Mouse (Mus musculus): ENCODE measurements around the gene Trpm5. TPM values are rescaled to one million over a fixed set of nuclear protein-coding genes. Genes with fewer than 3 reads are reported as not detected.
A peak's percentile ranks its signal among the peaks of the same experiment; 100 is the strongest.

Trpm5 gene
- polyA plus RNA-seq, 1 experiment from 2014 or later: 0.43 TPM

DNA sequence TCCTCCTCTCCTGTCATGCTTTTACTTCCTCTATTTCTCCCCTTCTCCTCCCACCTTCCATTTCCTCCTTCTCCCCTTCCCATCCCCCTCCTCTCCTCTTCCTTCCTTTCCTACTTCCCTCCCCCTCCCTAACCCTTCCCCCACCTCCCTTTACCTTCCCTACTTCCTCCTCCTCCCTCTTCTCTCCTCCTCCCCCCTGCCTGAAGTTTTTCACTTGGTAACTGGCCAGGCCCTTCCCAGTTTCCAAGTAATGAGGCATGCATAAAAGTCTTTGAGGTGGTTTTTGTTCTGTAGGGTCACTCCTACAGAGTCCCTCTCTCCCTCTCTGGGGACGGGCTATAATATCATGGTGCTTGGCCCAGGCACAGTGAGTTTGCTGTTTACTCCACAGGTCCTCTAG lies 25.0 kb upstream of the Trpm5 start:
- no peak overlapping the region for H3K9ac ChIP-seq
- 32% methylated on average over 1 of the region's 1 CpGs for WGBS (ENCODE audit: insufficient replicate concordance)
- no peak for ATAC-seq (ENCODE audit: insufficient read depth)
- no peak overlapping the region for H3K27ac ChIP-seq (replicated peaks)
- no peaks in the 10 kb centered on the region for H3K9me3 ChIP-seq (replicated peaks)
- no peaks in the 10 kb centered on the region for H3K27me3 ChIP-seq
- H3K4me1 ChIP-seq (replicated peaks): no peaks in the 10 kb centered on the region; the same call in 1 of the 2 replicates
- H3K4me2 ChIP-seq: no peak overlapping the region
- H3K4me3 ChIP-seq (replicated peaks): no peak overlapping the region
- H3K36me3 ChIP-seq (replicated peaks): no peaks in the 10 kb centered on the region

DNA sequence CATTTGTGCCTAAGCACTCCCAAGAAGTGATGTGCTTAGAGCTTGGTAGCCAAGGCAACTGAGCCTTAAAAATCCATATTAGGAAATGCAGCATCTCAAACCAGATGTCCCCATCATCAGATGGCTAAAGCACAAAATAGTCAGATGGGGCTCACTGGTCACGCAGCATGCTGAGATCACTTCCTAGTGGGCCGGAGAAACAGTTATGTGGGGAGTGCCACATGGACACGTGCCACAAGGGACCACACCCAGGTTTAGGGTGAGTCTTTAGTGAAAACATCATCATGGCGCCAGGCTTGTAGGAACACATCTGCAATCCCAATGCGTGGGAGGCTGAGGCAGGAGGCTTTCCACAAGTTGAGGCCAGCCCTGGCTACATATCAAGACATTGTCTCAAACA lies 22.1 kb upstream of the Trpm5 start:
- WGBS (ENCODE audit: insufficient replicate concordance): 58% methylated on average over 5 of the region's 5 CpGs
- Histone ChIP-seq H3K36me3 (replicated peaks) (no peaks in the 10 kb centered on the region), H3K9me3 (replicated peaks) (0 out of 2 replicates have a peak, but pooled peaks cover 3% of the 10 kb centered on the region)

DNA sequence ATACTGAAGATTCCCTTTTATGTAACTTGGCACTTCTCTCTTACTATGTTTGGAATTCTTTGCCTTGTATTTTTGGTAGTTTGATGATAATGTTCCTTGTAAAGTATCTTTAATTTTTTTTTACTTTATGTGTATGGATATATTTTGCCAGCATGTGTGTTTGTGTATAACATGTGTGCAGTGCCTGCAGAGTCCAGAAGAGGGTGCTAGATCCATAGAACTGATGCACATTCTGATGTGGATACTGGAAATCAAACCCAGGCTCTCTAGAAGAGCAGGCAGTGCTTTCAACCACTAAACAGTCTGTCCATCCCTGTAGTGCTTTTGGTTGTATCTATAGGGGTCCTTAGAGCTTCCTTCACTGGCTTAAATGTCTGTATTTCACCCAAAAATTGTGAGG lies 20.3 kb upstream of the Trpm5 start:
- H3K36me3 ChIP-seq (replicated peaks): no peaks in the 10 kb centered on the region
- peaks cover 4% of the 10 kb centered on the region; the same call in 1 of the 2 replicates for H3K4me1 ChIP-seq (replicated peaks)
- no peak overlapping the region for H3K27ac ChIP-seq (replicated peaks)
- no peak overlapping the region for H3K4me3 ChIP-seq (replicated peaks)
- H3K9me3 ChIP-seq (replicated peaks): 0 out of 2 replicates have a peak, but pooled peaks cover 3% of the 10 kb centered on the region
- no peak overlapping the region for H3K9ac ChIP-seq
- no peak for ATAC-seq (ENCODE audit: insufficient read depth)
- peaks cover 9% of the 10 kb centered on the region for H3K27me3 ChIP-seq
- H3K4me2 ChIP-seq: no peak overlapping the region

More for the DNA sequence above, 22.1 kb upstream of the Trpm5 start:
- no peak for ATAC-seq (ENCODE audit: insufficient read depth)
- H3K4me2 ChIP-seq: no peak overlapping the region
- H3K27me3 ChIP-seq: no peaks in the 10 kb centered on the region
- H3K4me3 ChIP-seq (replicated peaks): no peak overlapping the region
- H3K27ac ChIP-seq (replicated peaks): no peak overlapping the region
- H3K4me1 ChIP-seq (replicated peaks): peaks cover 4% of the 10 kb centered on the region; the same call in 1 of the 2 replicates
- H3K9ac ChIP-seq: no peak overlapping the region

DNA sequence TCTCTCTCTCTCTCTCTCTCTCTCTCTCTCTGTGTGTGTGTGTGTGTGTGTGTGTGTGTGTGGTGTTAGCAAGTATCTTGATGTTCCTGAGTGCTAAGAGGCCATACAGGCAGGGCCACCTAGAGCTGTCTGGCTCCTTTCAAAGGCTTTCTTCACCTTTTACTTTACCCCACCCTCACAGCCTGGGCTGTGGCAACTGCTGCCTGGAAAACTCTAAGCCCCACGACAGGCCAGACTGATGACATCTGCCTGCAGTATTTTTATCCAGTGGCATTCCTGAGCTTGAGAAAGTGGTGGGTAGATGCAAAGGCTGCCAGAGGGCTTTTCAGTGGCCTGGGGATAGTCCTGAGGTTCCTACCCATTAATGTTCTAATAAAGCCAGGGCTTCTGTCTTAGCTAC lies 18.0 kb upstream of the Trpm5 start:
- Histone ChIP-seq H3K9me3 (replicated peaks) (0 out of 2 replicates have a peak, but pooled peaks cover 3% of the 10 kb centered on the region), H3K36me3 (replicated peaks) (no peaks in the 10 kb centered on the region), H3K27ac (replicated peaks) (no peak overlapping the region), H3K4me3 (replicated peaks) (no peak overlapping the region), H3K4me2 (no peak overlapping the region), H3K27me3 (peaks cover 33% of the 10 kb centered on the region), H3K9ac (no peak overlapping the region), H3K4me1 (replicated peaks) (peaks cover 6% of the 10 kb centered on the region; the same call in 1 of the 2 replicates)
- WGBS (ENCODE audit: insufficient replicate concordance): 33% methylated on average over 1 of the region's 1 CpGs
- no peak for ATAC-seq (ENCODE audit: insufficient read depth)

DNA sequence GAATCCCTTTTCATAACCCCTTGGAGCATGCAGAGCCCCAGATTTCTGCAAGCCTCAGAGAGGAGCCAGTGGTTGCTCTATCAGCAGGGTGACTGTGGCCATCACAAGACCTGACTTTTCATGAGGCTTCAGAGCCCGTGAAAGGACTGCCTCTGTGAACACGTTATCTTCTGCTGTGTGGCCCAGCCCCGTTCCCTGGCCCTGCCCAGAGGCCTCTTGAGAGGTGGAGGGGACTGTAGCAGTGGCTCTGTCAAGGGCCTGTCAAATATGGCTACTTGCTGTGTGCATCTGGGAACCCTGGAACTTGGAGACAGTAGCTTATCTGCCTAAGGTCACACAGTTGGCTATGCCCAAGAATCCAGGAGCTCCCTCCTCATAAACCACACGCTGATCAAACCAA lies 17.3 kb upstream of the Trpm5 start:
- H3K27me3 ChIP-seq: peaks cover 39% of the 10 kb centered on the region
- no peak for ATAC-seq (ENCODE audit: insufficient read depth)
- no peak overlapping the region for H3K27ac ChIP-seq (replicated peaks)
- H3K4me3 ChIP-seq (replicated peaks): no peak overlapping the region
- H3K4me2 ChIP-seq: no peak overlapping the region
- H3K9me3 ChIP-seq (replicated peaks): 0 out of 2 replicates have a peak, but pooled peaks cover 3% of the 10 kb centered on the region
- H3K9ac ChIP-seq: no peak overlapping the region
- H3K36me3 ChIP-seq (replicated peaks): no peaks in the 10 kb centered on the region
- WGBS (ENCODE audit: insufficient replicate concordance): 26% methylated on average over 4 of the region's 4 CpGs
- peaks cover 10% of the 10 kb centered on the region; the same call in 1 of the 2 replicates for H3K4me1 ChIP-seq (replicated peaks)

DNA sequence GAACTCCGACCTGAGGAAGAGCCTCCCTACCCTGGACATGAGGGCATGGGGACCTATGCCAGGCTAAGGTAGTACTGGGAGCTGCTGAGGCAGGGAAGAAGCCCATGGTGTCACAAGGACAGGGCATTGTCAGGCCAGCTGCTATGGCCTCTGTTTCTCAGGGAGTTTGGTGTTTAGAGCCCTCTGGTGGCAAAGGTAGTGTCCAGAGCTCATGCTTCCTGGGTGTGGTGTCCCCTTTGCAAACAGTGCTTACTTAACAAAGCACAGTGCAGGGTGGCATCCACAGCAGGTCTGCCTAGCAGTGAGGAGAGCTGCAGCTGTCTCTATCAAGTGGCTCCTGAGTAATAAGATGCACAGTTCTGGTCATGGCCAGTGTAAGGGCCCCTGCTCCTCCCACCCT lies 16.4 kb upstream of the Trpm5 start:
- 37% methylated on average over 1 of the region's 1 CpGs for WGBS (ENCODE audit: insufficient replicate concordance)
- H3K4me3 ChIP-seq (replicated peaks): no peak overlapping the region
- no peaks in the 10 kb centered on the region for H3K36me3 ChIP-seq (replicated peaks)
- H3K9me3 ChIP-seq (replicated peaks): 0 out of 2 replicates have a peak, but pooled peaks cover 3% of the 10 kb centered on the region
- H3K4me1 ChIP-seq (replicated peaks): peaks cover 10% of the 10 kb centered on the region; the same call in 1 of the 2 replicates
- no peak overlapping the region for H3K27ac ChIP-seq (replicated peaks)
- ATAC-seq (ENCODE audit: insufficient read depth): no peak
- no peak overlapping the region for H3K4me2 ChIP-seq
- H3K9ac ChIP-seq: no peak overlapping the region
- peaks cover 49% of the 10 kb centered on the region for H3K27me3 ChIP-seq

DNA sequence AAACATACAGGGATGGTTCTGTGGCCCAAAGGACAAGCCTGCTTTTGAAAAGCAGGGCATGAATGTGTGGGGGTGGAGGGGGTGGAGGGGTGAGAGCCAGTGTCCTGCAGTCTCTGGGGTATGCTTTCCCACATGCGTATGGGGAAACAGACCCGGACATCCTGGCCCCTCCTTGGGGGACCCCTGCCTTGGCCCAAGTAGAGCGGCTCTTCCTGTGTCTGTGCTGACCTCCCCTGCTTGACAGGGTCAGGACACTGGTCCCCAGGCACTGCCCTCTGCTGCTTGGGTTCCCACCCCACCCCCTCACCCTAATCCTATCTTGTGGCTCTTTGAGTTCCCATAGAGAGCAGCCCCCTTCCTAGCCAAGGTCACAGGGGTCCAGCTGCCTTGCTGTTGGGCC lies 15.3 kb upstream of the Trpm5 start:
- Histone ChIP-seq H3K4me1 (replicated peaks) (peaks cover 10% of the 10 kb centered on the region; the same call in 1 of the 2 replicates), H3K36me3 (replicated peaks) (no peaks in the 10 kb centered on the region), H3K9ac (no peak overlapping the region), H3K27ac (replicated peaks) (no peak overlapping the region), H3K4me3 (replicated peaks) (no peak overlapping the region), H3K27me3 (peaks cover 60% of the 10 kb centered on the region), H3K9me3 (replicated peaks) (0 out of 2 replicates have a peak, but pooled peaks cover 3% of the 10 kb centered on the region), H3K4me2 (no peak overlapping the region)
- whole genome bisulfite sequencing (ENCODE audit: insufficient replicate concordance): 21% methylated on average over 2 of the region's 3 CpGs
- no peak for ATAC-seq (ENCODE audit: insufficient read depth)

DNA sequence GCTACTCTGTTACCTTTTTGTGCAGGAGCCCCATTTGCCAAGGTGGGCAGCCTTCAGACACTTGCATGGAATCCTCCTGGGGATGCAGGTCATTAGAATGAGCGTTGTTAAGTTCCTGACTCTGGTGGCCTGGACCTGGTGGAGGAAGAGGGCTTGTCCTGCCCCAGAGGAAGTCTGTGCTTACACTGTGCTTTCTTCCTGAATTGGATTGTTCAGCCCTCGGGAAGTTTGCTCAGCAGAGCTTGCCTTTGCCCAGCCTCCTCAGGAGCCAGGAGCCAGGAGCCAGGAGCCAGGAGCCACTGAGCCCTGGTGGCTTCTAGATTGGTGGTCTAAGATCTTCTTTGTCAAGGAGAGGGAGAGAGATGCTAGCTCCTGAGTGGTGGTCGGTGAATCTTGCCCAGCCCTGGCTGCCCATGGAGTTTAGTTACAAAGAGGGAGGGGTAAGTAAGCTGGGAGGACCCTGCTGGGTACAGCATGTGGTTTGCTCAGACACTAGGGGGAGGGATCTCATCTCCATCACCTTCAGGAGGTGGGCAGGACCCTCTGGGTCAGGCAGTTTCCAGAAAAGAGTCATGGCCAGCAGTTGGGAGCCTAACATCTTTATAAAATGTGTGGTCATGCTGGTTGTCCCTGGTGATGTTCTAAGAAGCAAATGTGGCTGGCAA lies 14.7 kb upstream of the Trpm5 start:
- H3K27ac ChIP-seq (replicated peaks): no peak overlapping the region
- H3K27me3 ChIP-seq: peaks cover 65% of the 10 kb centered on the region

DNA sequence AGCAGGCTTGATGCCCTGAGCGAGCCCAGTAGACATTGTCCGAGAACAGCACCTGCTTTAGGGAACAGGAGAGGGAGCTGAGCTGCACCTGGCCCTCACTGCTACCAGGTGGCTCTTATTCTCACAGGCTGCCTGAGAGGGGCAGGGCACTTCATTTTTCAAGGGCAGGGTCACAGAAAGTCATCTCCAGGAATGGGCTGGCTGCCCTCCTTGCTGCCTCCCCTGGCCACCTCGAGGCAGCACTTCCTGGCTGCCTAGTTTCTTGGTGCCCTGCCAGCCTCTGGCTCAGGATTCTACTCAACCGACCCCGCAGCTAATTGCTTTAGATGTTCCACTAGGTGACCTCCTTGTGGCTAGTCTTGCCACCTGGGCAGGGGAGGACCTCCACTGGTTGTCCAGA lies 13.8 kb upstream of the Trpm5 start:
- no peaks in the 10 kb centered on the region for H3K36me3 ChIP-seq (replicated peaks)
- H3K27ac ChIP-seq (replicated peaks): no peak overlapping the region
- H3K4me2 ChIP-seq: no peak overlapping the region
- WGBS (ENCODE audit: insufficient replicate concordance): 36% methylated on average over 5 of the region's 5 CpGs
- H3K9ac ChIP-seq: no peak overlapping the region
- no peaks in the 10 kb centered on the region for H3K9me3 ChIP-seq (replicated peaks)
- ATAC-seq (ENCODE audit: insufficient read depth): no peak
- peaks cover 10% of the 10 kb centered on the region; the same call in 1 of the 2 replicates for H3K4me1 ChIP-seq (replicated peaks)
- H3K4me3 ChIP-seq (replicated peaks): no peak overlapping the region
- H3K27me3 ChIP-seq: peaks cover 66% of the 10 kb centered on the region

More for the DNA sequence above, 14.7 kb upstream of the Trpm5 start:
- H3K36me3 ChIP-seq (replicated peaks): no peaks in the 10 kb centered on the region
- WGBS (ENCODE audit: insufficient replicate concordance): 7% methylated on average over 3 of the region's 3 CpGs
- H3K9ac ChIP-seq: no peak overlapping the region
- peaks cover 10% of the 10 kb centered on the region; the same call in 1 of the 2 replicates for H3K4me1 ChIP-seq (replicated peaks)
- 0 out of 2 replicates have a peak, but pooled peaks cover 1% of the 10 kb centered on the region for H3K9me3 ChIP-seq (replicated peaks)
- H3K4me2 ChIP-seq: no peak overlapping the region
- ATAC-seq (ENCODE audit: insufficient read depth): no peak
- H3K4me3 ChIP-seq (replicated peaks): no peak overlapping the region

DNA sequence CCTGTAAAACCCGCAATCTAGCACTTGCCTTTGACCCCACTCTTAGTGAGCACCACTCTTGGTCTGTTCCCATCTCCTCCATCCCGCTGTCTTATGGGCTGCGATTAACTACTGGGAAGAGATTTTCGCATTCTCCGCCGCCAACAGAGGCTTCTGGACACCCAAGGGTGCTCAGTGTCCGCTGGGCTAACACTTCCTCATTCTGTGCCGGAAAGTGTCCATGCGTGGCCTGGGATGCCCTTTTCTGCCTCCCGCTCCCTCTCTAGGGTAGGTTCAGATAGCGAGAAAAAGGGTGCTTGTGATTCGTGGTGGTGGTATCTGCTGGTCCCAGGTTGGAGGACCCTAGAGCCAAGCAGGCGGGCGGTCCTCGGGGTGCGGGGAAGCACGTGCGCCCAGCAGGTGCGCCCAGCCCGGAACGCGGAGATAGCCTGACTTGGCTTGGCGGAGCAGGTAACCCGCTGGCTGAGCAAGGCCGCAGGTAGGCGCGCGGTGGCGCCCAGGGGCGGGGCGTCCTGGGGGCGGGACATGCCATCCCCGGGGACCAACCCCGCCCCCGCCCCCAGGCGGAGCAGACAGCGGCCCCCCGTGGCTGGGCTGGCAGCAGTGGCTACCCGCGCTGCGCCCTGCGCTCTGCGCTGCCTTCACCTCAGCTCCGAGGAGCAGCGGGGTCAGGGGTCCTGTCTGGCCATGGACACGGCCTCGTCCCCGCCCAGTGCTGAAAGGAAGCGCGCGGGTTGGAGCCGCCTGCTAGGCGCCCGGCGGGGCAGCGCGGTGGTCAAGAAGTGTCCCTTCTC lies 12.4 kb upstream of the Trpm5 start:
- Histone ChIP-seq H3K9ac (no peak overlapping the region), H3K4me2 (peak overlapping the region; percentile 59), H3K27me3 (peaks cover 66% of the 10 kb centered on the region), H3K36me3 (replicated peaks) (no peaks in the 10 kb centered on the region), H3K4me1 (replicated peaks) (peaks cover 8% of the 10 kb centered on the region; the same call in 1 of the 2 replicates), H3K9me3 (replicated peaks) (no peaks in the 10 kb centered on the region), H3K27ac (replicated peaks) (no peak overlapping the region), H3K4me3 (replicated peaks) (peak overlapping the region; percentile 33)
- 6% methylated on average over 57 of the region's 57 CpGs for WGBS (ENCODE audit: insufficient replicate concordance)
- ATAC-seq (ENCODE audit: insufficient read depth): no peak; the same call in 1 of the 2 replicates

DNA sequence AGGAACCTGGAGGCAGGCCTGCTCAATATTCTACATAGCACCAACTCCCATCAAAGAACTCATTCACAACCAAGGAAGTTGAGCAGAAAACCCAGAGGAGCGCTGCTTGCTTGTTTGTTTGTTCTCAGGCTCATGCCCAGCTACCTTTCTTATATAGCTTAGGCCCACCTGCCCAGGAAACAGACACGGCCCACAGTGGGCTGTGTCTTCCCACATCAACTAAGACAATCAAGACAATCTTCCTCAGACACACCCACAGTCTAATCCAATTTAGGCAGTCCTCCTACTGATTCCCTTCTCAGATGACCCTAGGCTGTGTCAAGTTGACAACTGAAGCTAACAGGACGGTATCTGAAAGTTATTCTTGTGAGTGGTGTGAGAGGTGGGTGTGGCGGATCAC lies 11.6 kb upstream of the Trpm5 start, which contains the start of gene Kcnq1:
Gene Kcnq1, plus strand, starts transcription at position 301 of the 400 bp plus-strand sequence.
- 48% methylated on average over 4 of the region's 4 CpGs for WGBS (ENCODE audit: insufficient replicate concordance)
- no peak within 1 kb of the TSS for H3K27ac ChIP-seq (replicated peaks)
- no peak within 1 kb of the TSS for H3K9ac ChIP-seq

More for the DNA sequence above, 11.6 kb upstream of the Trpm5 start, which contains the start of gene Kcnq1:
- peaks cover 6% of the 10 kb centered on the region; the same call in 1 of the 2 replicates for H3K4me1 ChIP-seq (replicated peaks)
- peak within 1 kb of the TSS; percentile 33 for H3K4me3 ChIP-seq (replicated peaks)
- peaks cover 65% of the 10 kb centered on the region for H3K27me3 ChIP-seq
- no peaks in the 10 kb centered on the region for H3K36me3 ChIP-seq (replicated peaks)
- H3K4me2 ChIP-seq: peak within 1 kb of the TSS; percentile 59
- no peak for ATAC-seq (ENCODE audit: insufficient read depth)
- no peaks in the 10 kb centered on the region for H3K9me3 ChIP-seq (replicated peaks)
